Mouse (Mus musculus) heart, adult 2 months (tissue): ENCODE measurements around the gene Nucb1.

Experiments
- CTCF ChIP-seq: fragments of 200-600 bp; IDR thresholded peaks from 2 replicates; pipeline ENCODE4 v1.8.1; 2022; ENCODE audit warnings: antibody characterized with exemption, mild to moderate bottlenecking, moderate library complexity
- EP300 ChIP-seq: fragments of 200-500 bp; IDR thresholded peaks from 2 replicates; pipeline ENCODE4 v1.6.1; 2011; ENCODE audit warnings: low read depth, low read length, control low read depth; ENCODE audit not compliant: insufficient read depth
- POLR2A ChIP-seq: fragments of 200-500 bp; IDR thresholded peaks from 2 replicates; pipeline ENCODE4 v1.6.1; 2011; ENCODE audit warnings: mild to moderate bottlenecking, low read depth, low read length, control low read depth; ENCODE audit not compliant: insufficient read depth

GRCm38 (mm10) chr7:45523678-45524170 is 13.5 kb upstream of the Nucb1 start:
- no peak for TF ChIP-seq CTCF
- TF ChIP-seq EP300, result no peak
- no peak for TF ChIP-seq POLR2A
